Mouse (Mus musculus) cortical plate, adult 2 months (tissue): ENCODE measurements around the gene Olfr904. TPM values are rescaled to one million over a fixed set of nuclear protein-coding genes. Genes with fewer than 3 reads are reported as not detected.
"Not testable (repeated sequence)": the region's sequence is repeated elsewhere in the genome, so short reads cannot be mapped to it uniquely, and the experiment has no call there.

Source experiments
- H3K27ac ChIP-seq: fragments of 200-500 bp; 2 replicates; pipeline ENCODE4 v1.5.1; 2012; ENCODE audit warnings: low read length, control low read depth, inconsistent platforms; ENCODE audit not compliant: insufficient read depth
- H3K4me1 ChIP-seq: fragments of 200-500 bp; 2 replicates; pipeline ENCODE4 v1.6.1; 2011; ENCODE audit warnings: low read length; ENCODE audit not compliant: control insufficient read depth, insufficient read depth
- H3K4me3 ChIP-seq: fragments of 200-500 bp; 2 replicates; pipeline ENCODE4 v1.5.1; 2011; ENCODE audit warnings: mild to moderate bottlenecking, low read length, control low read depth; ENCODE audit not compliant: insufficient read depth
- CTCF ChIP-seq: fragments of 200-500 bp; IDR thresholded peaks from 2 replicates; pipeline ENCODE4 v1.5.1; 2011; ENCODE audit warnings: mild to moderate bottlenecking, control low read depth, low read length; ENCODE audit not compliant: insufficient read depth; ENCODE audit errors: extremely low read depth
- POLR2A ChIP-seq: fragments of 200-500 bp; IDR thresholded peaks from 2 replicates; pipeline ENCODE4 v1.6.1; 2011; ENCODE audit warnings: mild to moderate bottlenecking, low read length, control low read depth; ENCODE audit not compliant: insufficient read depth; ENCODE audit errors: extremely low read depth
- polyA plus RNA-seq: library from polyadenylated mRNA; depleted of rRNA; stranded (reverse); fragments of >200 nt; gene quantifications from 2 replicates; pipeline ENCODE4 v1.2.3, GENCODE M21; 2012; rRNA removed

Gene Olfr904
- polyA plus RNA-seq = not detected in 2 replicates

DNA sequence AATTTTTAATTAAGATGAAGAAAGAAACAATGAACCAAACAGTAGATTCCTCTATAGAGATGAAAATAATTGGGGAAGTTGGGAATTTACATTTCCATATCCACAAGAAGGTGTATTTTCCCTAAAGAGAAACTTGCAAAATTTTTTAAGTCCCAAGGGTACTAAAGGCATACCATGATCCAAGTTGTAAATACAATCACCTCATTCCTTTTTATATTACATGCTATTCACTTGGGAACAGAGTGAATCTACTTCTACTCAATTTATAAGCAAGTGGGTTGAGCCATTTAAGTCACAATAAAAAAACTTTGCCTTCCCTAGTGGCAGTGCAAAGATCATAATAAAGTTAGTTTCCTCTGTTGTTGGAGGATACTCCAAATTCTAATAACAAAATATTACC, at the start of gene Olfr904:
Gene Olfr904 (plus strand): TSS at position 301 of the 400 bp plus-strand sequence.
- Histone ChIP-seq H3K4me1 (no peaks in the 10 kb centered on the region), H3K4me3 (no peak within 1 kb of the TSS), H3K27ac (no peak within 1 kb of the TSS)
- TF ChIP-seq POLR2A (no peak), CTCF (no peak)

DNA sequence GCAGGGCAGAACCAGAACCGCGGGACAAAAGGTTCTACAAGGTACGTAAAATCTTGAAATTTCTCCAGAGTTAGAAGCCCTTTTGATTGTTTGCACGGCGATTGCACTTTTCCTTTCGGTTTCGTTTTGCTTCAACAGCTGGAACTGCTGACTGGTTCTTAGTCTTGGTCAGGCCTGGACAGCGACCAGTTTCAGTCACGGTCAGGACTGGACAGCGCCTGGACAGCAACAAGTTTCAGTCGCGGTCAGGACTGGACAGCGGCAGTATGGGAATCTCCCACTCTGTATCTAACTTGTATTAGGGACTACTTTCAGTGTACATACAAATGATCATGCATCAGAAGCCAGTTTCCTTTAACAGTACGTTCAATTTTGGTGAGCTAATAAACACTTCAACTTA, 49.4 kb upstream of the Olfr904 start:
- not testable (repeated sequence) for H3K27ac ChIP-seq, H3K4me3 ChIP-seq, H3K4me1 ChIP-seq

DNA sequence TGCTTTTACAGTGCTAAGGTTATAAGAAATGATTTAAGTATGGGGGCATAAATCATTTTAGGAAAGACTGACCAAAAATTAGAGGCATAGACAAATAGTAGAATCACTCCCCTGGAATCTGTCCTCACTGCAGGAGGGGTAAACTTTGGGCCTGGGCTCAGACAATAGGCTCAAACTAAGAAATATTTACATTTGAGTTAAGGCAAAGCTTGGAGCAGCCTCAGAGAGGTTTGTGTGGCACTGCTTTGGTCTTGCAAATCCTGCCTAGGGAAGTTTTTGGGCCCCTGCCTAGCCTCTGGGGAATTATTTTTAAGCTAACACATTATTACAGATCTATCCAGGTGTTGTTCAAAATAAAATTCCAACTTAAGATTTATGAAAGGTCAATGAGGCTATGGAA, 39.1 kb upstream of the Olfr904 start:
- no peaks in the 10 kb centered on the region for H3K4me1 ChIP-seq
- no peak overlapping the region for H3K27ac ChIP-seq
- no peak overlapping the region for H3K4me3 ChIP-seq
- TF ChIP-seq CTCF (no peak), POLR2A (no peak)

DNA sequence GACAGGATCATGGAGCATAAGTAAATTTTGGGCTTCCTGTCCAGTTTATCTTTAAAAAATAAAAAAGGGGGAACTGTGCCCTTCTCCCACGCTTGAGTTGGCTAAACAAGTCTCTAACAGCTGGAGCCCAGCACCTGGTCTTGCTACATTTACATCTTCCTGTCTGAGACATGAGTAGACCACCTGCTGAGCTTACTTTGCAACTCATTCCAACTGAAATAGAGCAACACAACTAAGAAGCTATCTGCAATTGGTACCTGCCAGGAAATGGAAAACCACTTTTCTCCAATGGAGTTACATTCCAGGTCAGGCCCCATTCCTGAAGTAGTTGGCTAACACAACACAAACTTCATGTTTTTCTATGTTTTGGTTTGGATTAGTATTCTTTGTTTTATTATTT, 35.9 kb upstream of the Olfr904 start:
- H3K4me3 ChIP-seq = no peak overlapping the region
- TF ChIP-seq CTCF = no peak
- no peak overlapping the region for H3K27ac ChIP-seq

DNA sequence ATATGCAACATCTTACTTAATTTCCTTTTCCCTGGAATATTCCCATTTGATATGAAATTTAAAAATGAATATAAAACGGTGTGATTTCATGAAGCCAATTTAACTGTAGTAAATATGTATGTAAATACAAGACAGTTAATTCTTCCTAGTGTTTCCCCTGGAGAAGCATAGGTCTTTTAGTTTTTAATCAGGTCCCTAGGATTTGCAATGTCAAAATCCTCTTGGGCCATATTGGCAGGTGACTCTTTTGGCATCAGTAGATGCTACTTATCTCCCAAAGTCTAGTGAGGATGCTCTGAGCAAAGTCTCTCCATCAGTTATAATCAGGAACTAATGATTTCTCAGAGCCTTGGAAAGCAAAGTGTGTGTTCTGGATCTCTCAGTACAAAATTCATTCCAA, 33.8 kb upstream of the Olfr904 start, which contains the start of gene Olfr901:
Gene Olfr901 (plus strand): TSS at position 301 of the 400 bp plus-strand sequence.
- TF ChIP-seq POLR2A (no peak), CTCF (no peak)
- H3K27ac ChIP-seq = no peak within 1 kb of the TSS
- H3K4me3 ChIP-seq = no peak within 1 kb of the TSS
- H3K4me1 ChIP-seq = no peaks in the 10 kb centered on the region

More for the DNA sequence above, 35.9 kb upstream of the Olfr904 start:
- no peaks in the 10 kb centered on the region for H3K4me1 ChIP-seq

DNA sequence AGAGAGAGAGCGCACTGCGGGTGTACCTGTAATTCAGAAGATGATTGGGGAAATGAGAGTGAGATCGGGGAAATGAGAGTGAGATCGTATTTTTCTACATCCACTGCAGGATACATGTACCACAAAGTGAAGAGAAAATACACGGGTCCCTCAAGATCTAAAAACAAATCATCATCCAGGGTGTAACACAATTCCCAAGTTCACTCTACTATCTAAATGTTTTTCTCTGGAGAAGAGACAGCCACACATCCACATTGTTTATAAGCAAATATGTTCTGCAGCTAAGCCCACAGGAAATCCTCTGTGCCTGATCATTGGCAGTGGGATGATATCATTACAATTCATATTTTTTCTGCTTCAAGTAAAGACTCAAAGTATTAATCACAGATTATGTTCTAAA, 15.6 kb upstream of the Olfr904 start, which contains the start of gene Olfr902:
Gene Olfr902 (plus strand): TSS at position 301 of the 400 bp plus-strand sequence.
- TF ChIP-seq CTCF (no peak), POLR2A (no peak)
- Histone ChIP-seq H3K4me3 (no peak within 1 kb of the TSS), H3K27ac (no peak within 1 kb of the TSS), H3K4me1 (no peaks in the 10 kb centered on the region)

DNA sequence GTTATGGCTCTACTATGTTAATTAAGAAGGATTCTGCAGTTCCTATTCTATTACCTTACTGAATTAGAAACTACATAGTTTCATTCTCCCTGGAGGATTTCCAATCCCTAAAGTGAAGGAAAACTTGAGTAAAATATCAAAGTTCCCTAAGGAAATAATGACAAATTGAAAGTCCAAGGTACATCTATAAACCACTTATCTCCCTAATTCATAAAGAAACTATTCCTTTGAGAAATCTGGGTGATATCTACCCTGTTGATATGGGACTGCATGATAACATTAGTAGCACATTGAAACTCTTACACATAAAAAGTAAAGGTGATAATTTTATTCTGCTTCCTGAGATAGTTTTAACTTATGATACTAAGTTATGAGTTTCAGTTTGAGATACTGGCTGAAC, 7.9 kb downstream of the Olfr904 start, which contains the start of gene Olfr905:
Gene Olfr905 (plus strand): TSS at position 301 of the 400 bp plus-strand sequence.
- H3K4me3 ChIP-seq = no peak within 1 kb of the TSS
- TF ChIP-seq CTCF (no peak), POLR2A (no peak)
- no peak within 1 kb of the TSS for H3K27ac ChIP-seq
- H3K4me1 ChIP-seq = no peaks in the 10 kb centered on the region

DNA sequence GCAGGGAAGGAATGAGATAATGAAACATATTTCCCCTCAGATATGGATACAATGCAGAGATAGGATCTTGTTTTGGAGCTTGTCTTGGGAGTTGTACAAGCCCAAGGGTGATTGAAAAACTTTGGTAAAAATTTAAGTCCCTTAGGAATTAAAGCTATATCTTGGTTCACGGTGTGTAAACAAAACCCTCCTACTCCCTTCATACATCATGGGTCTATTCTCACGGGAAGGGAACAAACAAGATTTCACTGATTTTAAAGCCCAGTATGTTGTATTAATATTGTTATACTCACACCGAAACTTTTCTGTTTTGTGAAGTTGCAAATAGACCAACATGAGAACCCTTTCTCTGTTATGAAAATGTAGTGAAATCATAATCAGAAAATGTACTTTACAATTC, 23.8 kb downstream of the Olfr904 start, which contains the start of gene Olfr906:
Gene Olfr906 (plus strand): TSS at position 301 of the 400 bp plus-strand sequence.
- TF ChIP-seq POLR2A (no peak), CTCF (no peak)
- Histone ChIP-seq H3K4me3 (no peak within 1 kb of the TSS), H3K4me1 (no peaks in the 10 kb centered on the region), H3K27ac (no peak within 1 kb of the TSS)

DNA sequence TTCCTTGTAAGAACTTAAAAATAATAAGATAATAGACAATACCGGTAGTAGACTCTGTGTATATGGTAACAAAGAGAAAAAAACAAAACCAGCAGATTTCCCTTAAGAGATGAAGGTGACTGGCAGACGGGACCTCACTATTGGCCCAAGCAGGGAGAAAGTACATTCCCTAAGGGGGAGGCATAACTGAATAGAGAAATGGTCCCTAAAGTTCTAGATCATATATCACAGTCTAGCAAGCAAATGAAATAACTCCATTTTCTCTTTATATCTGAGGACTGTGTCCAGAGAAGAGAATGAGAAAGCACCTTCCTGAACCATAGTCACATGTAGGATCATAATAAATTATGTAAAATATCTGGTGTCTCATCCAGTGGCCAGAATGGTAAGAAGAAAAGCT, 32.6 kb downstream of the Olfr904 start, which contains the start of gene Olfr907:
Gene Olfr907 (plus strand): TSS at position 301 of the 400 bp plus-strand sequence.
- no peak within 1 kb of the TSS for H3K27ac ChIP-seq
- no peaks in the 10 kb centered on the region for H3K4me1 ChIP-seq
- TF ChIP-seq CTCF (no peak), POLR2A (no peak)
- no peak within 1 kb of the TSS for H3K4me3 ChIP-seq

DNA sequence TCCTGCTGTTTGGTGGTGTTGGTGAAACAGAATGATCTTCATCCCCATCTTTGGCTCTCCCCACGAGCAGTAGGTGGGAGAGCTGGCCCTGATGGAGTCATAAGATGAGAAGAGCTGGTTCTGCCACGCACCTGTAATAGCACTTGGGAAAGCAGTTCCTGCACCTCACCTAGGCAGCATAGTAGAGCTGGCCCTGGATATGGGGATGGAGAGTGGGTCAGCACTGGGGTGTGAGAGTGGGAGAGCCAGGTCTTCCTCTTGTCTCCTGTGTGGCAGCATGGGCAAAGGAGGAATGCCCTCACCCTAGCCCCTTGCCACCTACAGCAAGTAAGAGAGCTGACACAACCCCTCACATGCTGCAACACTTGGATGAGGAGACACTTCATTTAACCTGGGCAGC, 49.4 kb downstream of the Olfr904 start:
- Histone ChIP-seq H3K4me1 (no peaks in the 10 kb centered on the region), H3K4me3 (no peak overlapping the region), H3K27ac (no peak overlapping the region)
- TF ChIP-seq CTCF = no peak
- no peak for TF ChIP-seq POLR2A

Other genes with a start within 250 kb of the Olfr904 start
- not detected in 2 replicates for gene Olfr894, start 245.1 kb upstream of the Olfr904 start, polyA plus RNA-seq
- not detected in 2 replicates for gene Olfr143, start 210.4 kb upstream of the Olfr904 start, polyA plus RNA-seq
- not detected in 2 replicates for gene Olfr895, start 195.3 kb upstream of the Olfr904 start, polyA plus RNA-seq
- gene Olfr896-ps1, start 172.0 kb upstream of the Olfr904 start, polyA plus RNA-seq = not detected in 2 replicates
- gene Olfr25, start 134.1 kb upstream of the Olfr904 start, polyA plus RNA-seq = not detected in 2 replicates
- not detected in 2 replicates for gene Olfr898, start 114.7 kb upstream of the Olfr904 start, polyA plus RNA-seq
- gene Olfr250, start 96.2 kb upstream of the Olfr904 start, polyA plus RNA-seq = not detected in 2 replicates
- not detected in 2 replicates for gene Olfr251, start 86.1 kb upstream of the Olfr904 start, polyA plus RNA-seq
- not detected in 2 replicates for gene Olfr147, start 61.4 kb upstream of the Olfr904 start, polyA plus RNA-seq
- gene Olfr901, start 33.7 kb upstream of the Olfr904 start, polyA plus RNA-seq = not detected in 2 replicates
- not detected in 2 replicates for gene Olfr902, start 15.5 kb upstream of the Olfr904 start, polyA plus RNA-seq
- not detected in 2 replicates for gene Olfr905, start 8.0 kb downstream of the Olfr904 start, polyA plus RNA-seq
- gene Olfr906, start 23.9 kb downstream of the Olfr904 start, polyA plus RNA-seq = not detected in 2 replicates
- gene Olfr907, start 32.7 kb downstream of the Olfr904 start, polyA plus RNA-seq = not detected in 2 replicates
- not detected in 2 replicates for gene Olfr911-ps1, start 58.4 kb downstream of the Olfr904 start, polyA plus RNA-seq
- not detected in 2 replicates for gene Olfr910, start 74.7 kb downstream of the Olfr904 start, polyA plus RNA-seq
- gene Olfr912, start 117.0 kb downstream of the Olfr904 start, polyA plus RNA-seq = not detected in 2 replicates
- not detected in 2 replicates for gene Olfr913, start 129.6 kb downstream of the Olfr904 start, polyA plus RNA-seq
- not detected in 2 replicates for gene Olfr914, start 142.0 kb downstream of the Olfr904 start, polyA plus RNA-seq
- gene Olfr916, start 196.7 kb downstream of the Olfr904 start, polyA plus RNA-seq = not detected in 2 replicates
- not detected in 2 replicates for gene Olfr917, start 202.7 kb downstream of the Olfr904 start, polyA plus RNA-seq
- not detected in 2 replicates for gene Olfr918, start 211.5 kb downstream of the Olfr904 start, polyA plus RNA-seq
- gene Olfr919, start 240.5 kb downstream of the Olfr904 start, polyA plus RNA-seq = not detected in 2 replicates